Mouse (Mus musculus): ENCODE data around the gene Hexim1.

Gene Hexim1

GRCm38 (mm10) chr11:103116008-103116818 is at the start of gene Hexim1:
TSS of gene Hexim1 (plus strand) at chr11:103116231.
- peak; percentile 99 for DNase-seq

- DNase-seq, result no peak
These were observed 49.0 kb upstream of the Hexim1 start for GRCm38 (mm10) chr11:103067051-103067361.

- DNase-seq, result no peak
These were observed 48.5 kb upstream of the Hexim1 start for GRCm38 (mm10) chr11:103067457-103068001.

- DNase-seq, result no peak
These were observed 47.8 kb upstream of the Hexim1 start for GRCm38 (mm10) chr11:103068272-103068671.

GRCm38 (mm10) chr11:103068884-103069283 is 47.1 kb upstream of the Hexim1 start:
- no peak for DNase-seq

GRCm38 (mm10) chr11:103069731-103070130 is 46.3 kb upstream of the Hexim1 start:
- no peak for DNase-seq

- no peak for DNase-seq
These were observed 45.6 kb upstream of the Hexim1 start for GRCm38 (mm10) chr11:103070322-103070880.

GRCm38 (mm10) chr11:103073671-103074070 is 42.4 kb upstream of the Hexim1 start:
- no peak for DNase-seq

- DNase-seq, result no peak
These were observed 41.8 kb upstream of the Hexim1 start for GRCm38 (mm10) chr11:103074121-103074650.

- DNase-seq, result no peak
These were observed 41.2 kb upstream of the Hexim1 start for GRCm38 (mm10) chr11:103074796-103075323.

- no peak for DNase-seq
These were observed 40.0 kb upstream of the Hexim1 start for GRCm38 (mm10) chr11:103076010-103076409.

GRCm38 (mm10) chr11:103076581-103076980 is 39.5 kb upstream of the Hexim1 start:
- no peak for DNase-seq

- no peak for DNase-seq
These were observed 37.9 kb upstream of the Hexim1 start for GRCm38 (mm10) chr11:103078131-103078530.

- peak; percentile 53 for DNase-seq
These were observed 35.5 kb upstream of the Hexim1 start for GRCm38 (mm10) chr11:103080323-103081091.

- no peak for DNase-seq
These were observed 34.4 kb upstream of the Hexim1 start for GRCm38 (mm10) chr11:103081631-103082030.

- no peak for DNase-seq
These were observed 22.7 kb upstream of the Hexim1 start for GRCm38 (mm10) chr11:103093306-103093705.

GRCm38 (mm10) chr11:103093862-103094833 is 21.9 kb upstream of the Hexim1 start:
- no peak for DNase-seq

- no peak for DNase-seq
These were observed 20.8 kb upstream of the Hexim1 start for GRCm38 (mm10) chr11:103095107-103095670.

GRCm38 (mm10) chr11:103095801-103096200 is 20.2 kb upstream of the Hexim1 start:
- DNase-seq, result no peak

GRCm38 (mm10) chr11:103096979-103097894 is 18.8 kb upstream of the Hexim1 start:
- no peak for DNase-seq

All from thymus, postnatal 4 days (tissue).